Mouse (Mus musculus) forebrain, postnatal 0 days (tissue): ENCODE measurements around the gene Srd5a1. TPM values are rescaled to one million over a fixed set of nuclear protein-coding genes. Genes with fewer than 3 reads are reported as not detected.
"Not testable (repeated sequence)": the region's sequence is repeated elsewhere in the genome, so short reads cannot be mapped to it uniquely, and the experiment has no call there.

Experiments
- ATAC-seq: fragments of 200-750 bp; cut with Nextera tagmentation; 2 replicates; pipeline ENCODE4 v1.8.0; 2017; ENCODE audit warnings: mild to moderate bottlenecking, moderate library complexity
- DNase-seq: peaks from one replicate; pipeline ENCODE4 v3.0.0-alpha.2; 2015
- H3K27ac ChIP-seq: fragments of 300-500 bp; sonication (generic); 2 replicates; pipeline ENCODE4 v1.5.1; 2014; ENCODE audit warnings: low read depth, mild to moderate bottlenecking, antibody characterized with exemption, low read length, moderate library complexity, mixed read lengths
- H3K27me3 ChIP-seq: fragments of 300-500 bp; sonication (generic); 2 replicates; pipeline ENCODE4 v1.6.1; 2014; ENCODE audit warnings: mild to moderate bottlenecking, low read length, mixed read lengths; ENCODE audit not compliant: insufficient read depth
- H3K36me3 ChIP-seq: fragments of 300-500 bp; sonication (generic); 2 replicates; pipeline ENCODE4 v1.6.1; 2014; ENCODE audit warnings: mild to moderate bottlenecking, moderate library complexity; ENCODE audit not compliant: insufficient read depth
- H3K4me1 ChIP-seq: fragments of 300-500 bp; sonication (generic); 2 replicates; pipeline ENCODE4 v1.6.1; 2014; ENCODE audit warnings: antibody characterized with exemption; ENCODE audit not compliant: insufficient read depth
- H3K4me2 ChIP-seq: fragments of 300-500 bp; sonication (generic); 2 replicates; pipeline ENCODE4 v1.6.1; 2014; ENCODE audit warnings: low read depth, mild to moderate bottlenecking, moderate library complexity
- H3K4me3 ChIP-seq: fragments of 300-500 bp; sonication (generic); 2 replicates; pipeline ENCODE4 v1.5.1; 2014; ENCODE audit warnings: low read depth, low read length, mixed read lengths
- H3K9ac ChIP-seq: fragments of 300-500 bp; sonication (generic); 2 replicates; pipeline ENCODE4 v1.6.1; 2014; ENCODE audit warnings: mild to moderate bottlenecking
- H3K9me3 ChIP-seq: fragments of 300-500 bp; sonication (generic); 2 replicates; pipeline ENCODE4 v1.6.1; 2016; ENCODE audit warnings: low read length
- CTCF ChIP-seq: sonication (generic); IDR thresholded peaks from 2 replicates; pipeline ENCODE4 v1.5.1; 2016; ENCODE audit warnings: antibody characterized with exemption, control low read depth, low read depth
- WGBS: fragments of 180-500 bp; shearing (Covaris S2); extraction: QIAGEN DNeasy Blood & Tissue Kit; methylation state at CpG from one replicate; pipeline ENCODE4 v1.1.7; 2014; 5-methylcytosine and 5-hydroxymethylcytosine counted together
- polyA plus RNA-seq: library from polyadenylated mRNA; unstranded; fragments of >200 nt; fragmentation: Nextera tagmentation; extraction: Ambion mirVana; gene quantifications from 2 replicates; pipeline ENCODE4 v1.2.1, GENCODE M21; 2015
- total RNA-seq: library from RNA; depleted of rRNA; stranded (reverse); fragments of >200 nt; gene quantifications from 2 replicates; pipeline ENCODE4 v1.2.3, GENCODE M21; 2014

Gene Srd5a1
- total and polyA plus RNA-seq, 2 experiments from 2014 or later, result 16.2 to 37.2 TPM

DNA sequence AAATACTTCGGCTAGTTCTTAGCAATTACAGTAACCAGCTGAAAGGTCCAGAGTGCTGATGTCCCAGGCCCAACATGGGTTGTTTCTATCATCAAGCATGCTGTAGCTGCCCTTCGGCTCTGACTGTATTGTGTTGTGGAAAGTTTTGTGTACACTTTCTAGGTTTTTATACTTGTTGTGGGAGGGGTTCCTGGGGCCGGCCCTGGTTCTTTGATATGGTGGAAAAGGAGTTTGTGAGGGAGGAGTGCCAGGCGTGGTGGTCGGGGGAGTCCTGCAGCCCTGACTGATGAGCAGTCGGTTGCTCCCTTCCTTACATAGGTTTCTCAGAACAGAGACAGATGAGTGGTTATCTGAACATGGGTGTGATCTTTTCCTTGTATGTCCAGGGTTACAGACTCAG is 25.6 kb upstream of the Srd5a1 start:
- DNase-seq (no peak), ATAC-seq (no peak)
- Histone ChIP-seq H3K27me3 (no peaks in the 10 kb centered on the region), H3K9me3 (no peaks in the 10 kb centered on the region), H3K4me2 (no peak overlapping the region), H3K9ac (no peak overlapping the region), H3K4me1 (no peaks in the 10 kb centered on the region), H3K36me3 (peaks cover 64% of the 10 kb centered on the region), H3K4me3 (no peak overlapping the region), H3K27ac (no peak overlapping the region)
- no peak for TF ChIP-seq CTCF
- WGBS, result 90% methylated on average over 6 of the region's 6 CpGs

DNA sequence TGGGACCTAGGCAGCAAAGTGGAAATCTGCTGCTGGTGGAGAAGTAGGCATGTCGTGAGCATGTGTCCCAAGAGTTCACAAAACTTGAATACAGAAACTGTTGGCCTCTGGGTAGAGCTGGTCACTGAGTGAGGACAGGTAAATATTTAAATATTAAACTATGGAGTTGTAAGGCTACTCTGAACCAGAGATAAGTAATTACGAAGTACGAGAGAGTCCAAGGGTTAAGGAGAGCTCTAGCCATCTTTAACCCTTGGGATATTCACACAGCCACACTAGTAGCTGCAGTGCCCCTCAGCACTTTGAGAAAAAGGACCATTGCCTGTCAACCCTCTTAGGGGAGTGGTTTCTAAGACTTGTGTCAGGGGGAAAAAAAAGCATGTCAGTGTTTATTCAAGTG is 25.1 kb upstream of the Srd5a1 start:
- no peak for TF ChIP-seq CTCF
- Histone ChIP-seq H3K4me1 (no peaks in the 10 kb centered on the region), H3K27ac (no peak overlapping the region), H3K27me3 (no peaks in the 10 kb centered on the region), H3K4me3 (no peak overlapping the region), H3K4me2 (no peak overlapping the region), H3K9ac (no peak overlapping the region), H3K36me3 (peaks cover 68% of the 10 kb centered on the region), H3K9me3 (no peaks in the 10 kb centered on the region)
- ATAC-seq, result no peak
- DNase-seq, result no peak
- 94% methylated on average over 3 of the region's 3 CpGs for whole genome bisulfite sequencing

DNA sequence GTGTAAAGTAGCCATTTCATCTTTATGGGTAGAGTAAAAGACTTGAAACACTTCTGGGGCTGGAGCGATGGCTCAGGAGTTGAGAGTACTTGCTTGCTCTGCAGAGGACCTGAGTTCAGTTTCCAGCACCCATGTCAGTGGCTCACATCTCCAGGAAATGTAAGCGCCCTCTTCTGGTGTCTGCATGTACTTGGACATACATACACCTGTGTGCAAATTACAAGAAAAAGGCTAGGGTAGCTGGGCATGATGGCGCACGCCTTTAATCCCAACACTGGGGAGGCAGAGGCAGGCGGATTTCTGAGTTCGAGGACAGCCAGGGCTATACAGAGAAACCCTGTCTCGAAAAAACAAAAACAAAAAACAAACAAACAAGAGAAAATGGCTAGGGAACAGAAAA is 24.6 kb upstream of the Srd5a1 start:
- not testable (repeated sequence) for H3K4me1 ChIP-seq, H3K4me2 ChIP-seq, DNase-seq, H3K9ac ChIP-seq, H3K9me3 ChIP-seq, H3K4me3 ChIP-seq, H3K27me3 ChIP-seq, H3K27ac ChIP-seq, ATAC-seq
- WGBS, result 94% methylated on average over 7 of the region's 7 CpGs
- peaks cover 73% of the 10 kb centered on the region for H3K36me3 ChIP-seq
- peak; percentile 19 for TF ChIP-seq CTCF

DNA sequence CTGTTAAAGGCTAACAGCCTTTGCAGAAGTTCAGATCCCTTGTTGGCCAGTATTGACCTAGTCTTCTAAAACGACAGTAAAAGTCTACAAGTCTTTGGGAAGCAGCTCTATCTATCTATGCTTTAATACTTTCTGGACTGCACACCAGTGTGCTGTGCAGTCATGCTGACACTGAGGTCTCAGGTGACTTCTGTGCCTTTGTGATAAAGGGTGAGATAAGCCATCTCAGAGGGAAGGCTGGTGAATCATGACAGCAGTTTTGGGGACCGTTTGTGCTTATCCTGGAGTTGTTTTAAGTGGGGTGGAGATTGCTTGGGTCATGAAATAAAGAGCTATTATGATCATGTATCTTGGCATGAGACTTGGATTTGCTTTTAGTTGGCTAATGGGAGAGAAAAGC is 22.7 kb upstream of the Srd5a1 start:
- no peak for TF ChIP-seq CTCF
- 93% methylated on average over 2 of the region's 2 CpGs for WGBS
- H3K9ac ChIP-seq, result no peak overlapping the region
- H3K4me3 ChIP-seq, result no peak overlapping the region
- H3K9me3 ChIP-seq, result no peaks in the 10 kb centered on the region
- DNase-seq (no peak), ATAC-seq (no peak)
- H3K4me1 ChIP-seq, result no peaks in the 10 kb centered on the region
- H3K27me3 ChIP-seq, result no peaks in the 10 kb centered on the region
- H3K4me2 ChIP-seq, result no peak overlapping the region
- no peak overlapping the region for H3K27ac ChIP-seq
- peaks cover 82% of the 10 kb centered on the region for H3K36me3 ChIP-seq

DNA sequence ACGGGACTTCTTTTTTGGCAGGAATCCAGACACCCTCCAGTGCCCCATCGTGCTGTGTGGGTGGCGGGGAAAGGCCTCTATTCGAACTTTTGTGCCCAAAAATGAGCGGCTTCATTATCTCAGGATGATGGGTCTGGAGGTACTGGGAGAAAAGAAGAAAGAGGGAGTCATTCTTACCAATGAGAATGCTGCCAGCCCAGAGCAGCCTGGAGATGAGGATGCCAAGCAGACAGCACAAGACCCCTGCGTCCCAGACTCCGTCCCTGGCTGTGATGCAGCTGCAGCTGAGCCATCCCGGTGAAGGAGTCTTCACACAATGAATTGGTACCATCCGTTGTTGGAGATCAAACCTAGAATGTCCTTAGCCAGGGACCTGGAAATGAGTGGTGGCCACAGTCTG is 22.3 kb upstream of the Srd5a1 start:
- H3K27ac ChIP-seq, result no peak overlapping the region
- ATAC-seq, result 0 out of 2 replicates have a peak, but pooled peaks have one; percentile 27
- H3K4me1 ChIP-seq, result no peaks in the 10 kb centered on the region
- TF ChIP-seq CTCF, result no peak
- DNase-seq, result no peak
- no peak overlapping the region for H3K4me2 ChIP-seq
- H3K9me3 ChIP-seq, result no peaks in the 10 kb centered on the region
- H3K36me3 ChIP-seq, result peaks cover 84% of the 10 kb centered on the region
- no peak overlapping the region for H3K4me3 ChIP-seq
- H3K9ac ChIP-seq, result no peak overlapping the region
- 55% methylated on average over 9 of the region's 9 CpGs for WGBS
- no peaks in the 10 kb centered on the region for H3K27me3 ChIP-seq

DNA sequence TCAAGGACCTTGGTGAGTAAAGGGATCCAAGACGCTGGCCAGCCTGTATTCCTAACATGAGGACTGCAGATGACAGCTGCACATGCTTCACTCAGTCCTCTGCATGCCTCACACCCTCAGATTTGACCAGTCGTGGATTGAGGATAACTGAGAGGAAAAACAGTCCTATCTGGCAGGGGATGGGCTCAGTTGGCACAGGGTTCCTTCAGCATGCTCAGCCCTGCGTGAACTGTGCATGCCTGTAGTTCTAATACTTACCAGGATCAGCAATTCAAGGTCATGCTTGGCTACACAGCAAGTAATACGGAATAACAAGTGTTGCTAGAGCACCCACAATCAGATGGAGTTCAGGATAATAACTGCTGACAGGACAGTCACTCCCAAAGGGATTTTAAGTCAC is 20.4 kb upstream of the Srd5a1 start:
- ATAC-seq, result no peak
- no peaks in the 10 kb centered on the region for H3K27me3 ChIP-seq
- no peak overlapping the region for H3K4me3 ChIP-seq
- no peak for TF ChIP-seq CTCF
- no peak overlapping the region for H3K9ac ChIP-seq
- no peak overlapping the region for H3K27ac ChIP-seq
- no peak overlapping the region for H3K4me2 ChIP-seq
- 85% methylated on average over 4 of the region's 4 CpGs for WGBS
- no peak for DNase-seq
- peaks cover 94% of the 10 kb centered on the region for H3K36me3 ChIP-seq
- H3K9me3 ChIP-seq, result no peaks in the 10 kb centered on the region
- no peaks in the 10 kb centered on the region for H3K4me1 ChIP-seq

DNA sequence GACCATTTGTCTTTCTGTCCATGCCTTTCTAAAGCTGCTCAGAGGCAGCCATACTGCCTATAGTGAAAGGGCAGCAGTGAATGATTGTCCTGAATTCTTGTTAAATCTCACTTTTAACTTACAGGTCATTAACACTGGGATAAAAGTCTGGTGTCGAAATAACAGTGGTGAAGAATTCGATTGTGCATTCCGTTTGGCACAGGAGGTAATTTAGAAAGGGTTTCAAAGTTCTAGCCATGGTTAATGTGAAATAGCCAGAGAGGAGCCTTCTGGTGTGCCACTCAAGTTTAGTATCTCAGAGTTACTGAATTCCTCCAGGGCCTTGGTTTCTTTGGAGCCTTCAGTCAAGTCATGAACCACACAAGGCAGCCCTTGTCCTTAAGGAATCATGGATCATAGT is 19.9 kb upstream of the Srd5a1 start:
- Histone ChIP-seq H3K4me2 (no peak overlapping the region), H3K4me3 (no peak overlapping the region), H3K27me3 (no peaks in the 10 kb centered on the region), H3K9ac (no peak overlapping the region), H3K4me1 (no peaks in the 10 kb centered on the region), H3K36me3 (peaks cover 96% of the 10 kb centered on the region), H3K9me3 (no peaks in the 10 kb centered on the region), H3K27ac (no peak overlapping the region)
- WGBS, result 91% methylated on average over 3 of the region's 3 CpGs
- no peak for DNase-seq
- no peak for ATAC-seq
- no peak for TF ChIP-seq CTCF

DNA sequence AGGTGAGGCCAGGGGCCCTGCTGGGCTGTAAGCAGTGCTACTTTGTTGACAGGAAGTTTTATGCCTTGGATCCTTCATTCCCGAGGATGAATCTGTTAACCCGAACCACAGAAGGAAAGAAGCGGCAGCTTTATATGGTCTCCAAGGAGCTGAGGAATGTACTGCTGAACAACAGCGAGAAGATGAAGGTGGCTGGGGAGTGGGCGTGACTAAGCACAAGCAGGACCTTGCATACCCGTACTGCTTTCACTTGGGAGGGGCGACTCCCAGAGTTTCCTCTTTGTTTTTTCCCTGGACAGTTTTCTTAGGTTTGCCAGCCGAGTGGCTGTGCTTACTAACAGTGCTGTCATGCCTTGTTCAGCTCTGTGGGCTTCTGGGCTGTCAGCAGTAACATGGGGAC is 19.3 kb upstream of the Srd5a1 start:
- no peaks in the 10 kb centered on the region for H3K9me3 ChIP-seq
- 82% methylated on average over 8 of the region's 8 CpGs for WGBS
- TF ChIP-seq CTCF, result no peak
- H3K27me3 ChIP-seq, result no peaks in the 10 kb centered on the region
- DNase-seq (no peak), ATAC-seq (no peak)
- H3K36me3 ChIP-seq, result peaks cover 96% of the 10 kb centered on the region
- H3K4me1 ChIP-seq, result no peaks in the 10 kb centered on the region
- no peak overlapping the region for H3K4me3 ChIP-seq
- H3K27ac ChIP-seq, result no peak overlapping the region
- H3K9ac ChIP-seq, result no peak overlapping the region
- H3K4me2 ChIP-seq, result no peak overlapping the region
